Mouse (Mus musculus): ENCODE data around the gene Gm13277. TPM values are rescaled to one million over a fixed set of nuclear protein-coding genes. Genes with fewer than 3 reads are reported as not detected.
"Not testable (repeated sequence)": the region's sequence is repeated elsewhere in the genome, so short reads cannot be mapped to it uniquely, and the experiment has no call there.

Gene Gm13277
- total RNA-seq (2021): not detected
- long read RNA-seq: 0 reads

DNA sequence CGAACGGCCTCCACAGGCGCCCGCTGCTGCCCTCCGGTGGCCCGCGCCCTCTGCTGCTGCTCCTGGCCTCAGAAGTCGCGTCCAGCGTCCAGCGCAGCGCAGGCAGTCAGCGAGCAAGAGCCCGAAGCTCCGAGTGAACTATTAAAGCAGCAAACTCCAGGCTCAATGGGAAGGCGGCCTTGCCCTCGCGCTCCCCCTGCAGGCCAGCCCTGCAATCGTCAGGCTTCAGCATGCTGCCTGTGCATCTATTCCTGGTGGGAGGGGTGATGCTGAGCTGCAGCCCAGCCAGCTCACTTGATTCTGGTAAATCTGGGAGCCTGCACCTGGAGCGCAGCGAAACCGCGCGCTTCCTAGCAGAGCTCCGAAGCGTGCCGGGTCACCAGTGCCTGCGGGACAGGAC is at the start of gene Gm13277:
Gene Gm13277, plus strand, starts transcription at position 231 of the 400 bp plus-strand sequence.
- DNase-seq (ENCODE audit: low spot score in 2 of 2): peak; percentile 48 to 68

DNA sequence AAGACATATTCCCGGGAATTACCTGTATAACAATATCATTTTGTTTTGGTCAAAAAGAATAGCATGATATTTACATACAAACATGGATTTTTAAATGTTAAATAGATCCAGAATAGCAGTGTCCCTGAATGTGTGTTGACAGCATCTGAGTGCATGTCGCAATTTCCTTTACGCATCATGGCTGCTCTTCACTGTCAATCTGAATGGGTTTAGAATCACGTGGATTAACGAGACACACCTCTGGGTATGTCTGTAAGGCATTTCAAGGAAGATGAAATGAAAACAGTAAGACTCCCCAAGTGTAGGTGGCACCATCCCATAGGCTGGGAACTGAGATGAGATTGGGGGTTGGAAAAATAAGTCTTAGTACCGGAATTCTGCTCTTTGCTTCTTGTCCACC is 49.4 kb upstream of the Gm13277 start:
- no peak for DNase-seq (ENCODE audit: low spot score in 2 of 2)

- DNase-seq (ENCODE audit: low spot score in 2 of 2): no peak
These were observed 47.0 kb upstream of the Gm13277 start for GRCm38 (mm10) chr4:88741426-88741825.

- DNase-seq (ENCODE audit: low spot score in 2 of 2): no peak
These were observed 45.6 kb upstream of the Gm13277 start for GRCm38 (mm10) chr4:88742771-88743371.

- DNase-seq (ENCODE audit: low spot score in 2 of 2): no peak
These were observed 44.2 kb upstream of the Gm13277 start for GRCm38 (mm10) chr4:88744207-88744606.

DNA sequence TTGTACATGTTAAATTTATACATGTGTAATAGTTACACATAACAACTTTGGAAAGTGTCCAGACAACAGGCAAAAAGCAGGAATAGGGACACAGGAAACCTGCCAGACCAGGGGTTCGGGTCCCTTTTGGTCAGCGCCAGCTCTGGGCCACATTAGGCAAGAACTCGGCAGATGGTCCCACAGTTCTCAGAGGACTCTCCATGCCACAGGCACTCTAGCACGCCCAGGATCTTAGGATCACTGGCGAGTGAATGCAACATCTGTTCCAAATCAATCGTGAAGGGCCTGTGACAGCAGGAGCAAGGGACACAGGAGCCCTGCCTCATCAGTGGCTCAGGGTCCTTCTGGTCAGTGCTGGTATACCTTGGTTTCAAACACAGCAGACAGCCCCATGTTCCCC is 38.5 kb upstream of the Gm13277 start:
- no peak for DNase-seq (ENCODE audit: low spot score in 2 of 2)

GRCm38 (mm10) chr4:88754818-88755340 is 33.6 kb upstream of the Gm13277 start, which contains the start of gene Gm13271:
Gene Gm13271 (plus strand): TSS chr4:88754868.
- DNase-seq (ENCODE audit: low spot score in 2 of 2): peak; percentile 78 to 81

GRCm38 (mm10) chr4:88756581-88757513 is 31.6 kb upstream of the Gm13277 start:
- peak in 1 of 2 experiments; percentile 17 for DNase-seq (ENCODE audit: low spot score in 2 of 2)

DNA sequence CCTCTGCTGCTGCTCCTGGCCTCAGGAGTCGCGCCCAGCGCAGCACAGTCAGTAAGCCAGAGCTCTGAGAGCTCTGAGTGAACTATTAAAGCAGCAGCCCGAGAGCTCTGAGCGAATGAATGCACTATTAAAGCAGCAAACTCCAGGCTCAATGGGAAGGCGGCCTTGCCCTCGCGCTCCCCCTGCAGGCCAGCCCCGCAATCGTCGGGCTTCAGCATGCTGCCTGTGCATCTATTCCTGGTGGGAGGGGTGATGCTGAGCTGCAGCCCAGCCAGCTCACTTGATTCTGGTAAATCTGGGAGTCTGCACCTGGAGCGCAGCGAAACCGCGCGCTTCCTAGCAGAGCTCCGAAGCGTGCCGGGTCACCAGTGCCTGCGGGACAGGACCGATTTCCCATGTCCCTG is 30.8 kb upstream of the Gm13277 start:
- DNase-seq (ENCODE audit: low spot score in 2 of 2): peak; percentile 93 to 94

DNA sequence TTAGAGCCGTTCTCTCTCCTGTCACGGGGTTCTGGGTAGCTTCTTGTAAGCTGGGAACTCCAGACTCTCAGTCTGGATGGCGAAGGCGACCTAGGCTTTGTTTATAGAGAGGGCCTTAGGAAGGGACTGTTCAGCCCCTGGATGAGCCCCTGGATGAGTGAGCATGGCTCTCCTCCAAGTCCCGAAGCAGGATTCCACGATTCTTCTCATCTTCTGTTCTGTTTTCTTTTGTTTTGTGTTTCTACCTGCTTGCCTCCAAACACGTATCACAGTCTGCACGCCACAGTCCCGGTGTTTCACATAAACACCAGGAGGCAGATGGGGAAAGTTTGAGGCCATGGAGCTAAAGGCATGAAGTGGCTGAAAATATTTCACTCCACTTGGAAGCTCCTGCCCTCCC is 29.7 kb upstream of the Gm13277 start:
- DNase-seq (ENCODE audit: low spot score in 2 of 2): not testable (repeated sequence)

- peak; percentile 17 to 33 for DNase-seq (ENCODE audit: low spot score in 2 of 2)
These were observed 28.7 kb upstream of the Gm13277 start, which contains the start of gene Gm13283 for GRCm38 (mm10) chr4:88759610-88760268. Gene Gm13283 (plus strand): TSS chr4:88760119.

DNA sequence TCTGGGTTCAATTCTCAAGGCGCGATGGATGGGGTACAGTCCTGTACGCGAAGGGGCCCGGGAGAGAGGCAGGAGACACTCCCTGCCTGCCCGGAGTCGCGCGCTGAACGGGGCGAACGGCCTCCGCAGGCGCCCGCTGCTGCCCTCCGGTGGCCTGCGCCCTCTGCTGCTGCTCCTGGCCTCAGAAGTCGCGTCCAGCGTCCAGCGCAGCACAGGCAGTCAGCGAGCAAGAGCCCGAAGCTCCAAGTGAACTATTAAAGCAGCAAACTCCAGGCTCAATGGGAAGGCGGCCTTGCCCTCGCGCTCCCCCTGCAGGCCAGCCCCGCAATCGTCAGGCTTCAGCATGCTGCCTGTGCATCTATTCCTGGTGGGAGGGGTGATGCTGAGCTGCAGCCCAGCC is 28.0 kb upstream of the Gm13277 start:
- peak; percentile 45 to 66 for DNase-seq (ENCODE audit: low spot score in 2 of 2)

DNA sequence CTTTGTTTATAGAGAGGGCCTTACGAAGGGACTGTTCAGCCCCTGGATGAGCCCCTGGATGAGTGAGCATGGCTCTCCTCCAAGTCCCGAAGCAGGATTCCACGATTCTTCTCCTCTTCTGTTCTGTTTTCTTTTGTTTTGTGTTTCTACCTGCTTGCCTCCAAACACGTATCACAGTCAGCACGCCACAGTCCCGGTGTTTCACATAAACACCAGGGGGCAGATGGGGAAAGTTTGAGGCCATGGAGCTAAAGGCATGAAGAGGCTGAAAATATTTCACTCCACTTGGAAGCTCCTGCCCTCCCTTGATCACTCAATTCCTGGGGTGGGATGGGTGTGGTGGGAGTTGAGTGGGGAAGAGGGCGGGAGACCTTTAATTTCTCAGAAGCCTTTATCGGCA is 26.7 kb upstream of the Gm13277 start:
- DNase-seq (ENCODE audit: low spot score in 2 of 2): peak; percentile 73 to 83

DNA sequence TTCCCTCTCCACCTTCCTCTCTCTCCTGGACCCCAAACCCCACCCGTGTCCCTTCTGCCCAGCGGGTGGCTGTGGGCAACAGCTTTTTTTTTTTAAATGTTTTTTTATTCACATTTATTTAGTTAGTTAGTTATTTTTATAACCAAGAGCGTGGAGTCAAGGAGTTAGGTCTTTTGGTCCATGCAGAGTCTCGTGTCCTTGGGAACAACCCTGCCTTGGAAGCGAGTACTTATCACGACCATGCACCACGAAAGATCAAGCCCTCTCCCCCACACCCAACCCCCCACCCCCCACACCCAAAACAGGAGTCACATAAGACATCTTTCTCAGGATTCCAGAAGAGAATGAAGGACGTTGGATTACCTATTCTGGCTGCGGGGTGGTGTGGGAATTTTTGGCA is 26.1 kb upstream of the Gm13277 start:
- DNase-seq (ENCODE audit: low spot score in 2 of 2): peak in 1 of 2 experiments; percentile 15

DNA sequence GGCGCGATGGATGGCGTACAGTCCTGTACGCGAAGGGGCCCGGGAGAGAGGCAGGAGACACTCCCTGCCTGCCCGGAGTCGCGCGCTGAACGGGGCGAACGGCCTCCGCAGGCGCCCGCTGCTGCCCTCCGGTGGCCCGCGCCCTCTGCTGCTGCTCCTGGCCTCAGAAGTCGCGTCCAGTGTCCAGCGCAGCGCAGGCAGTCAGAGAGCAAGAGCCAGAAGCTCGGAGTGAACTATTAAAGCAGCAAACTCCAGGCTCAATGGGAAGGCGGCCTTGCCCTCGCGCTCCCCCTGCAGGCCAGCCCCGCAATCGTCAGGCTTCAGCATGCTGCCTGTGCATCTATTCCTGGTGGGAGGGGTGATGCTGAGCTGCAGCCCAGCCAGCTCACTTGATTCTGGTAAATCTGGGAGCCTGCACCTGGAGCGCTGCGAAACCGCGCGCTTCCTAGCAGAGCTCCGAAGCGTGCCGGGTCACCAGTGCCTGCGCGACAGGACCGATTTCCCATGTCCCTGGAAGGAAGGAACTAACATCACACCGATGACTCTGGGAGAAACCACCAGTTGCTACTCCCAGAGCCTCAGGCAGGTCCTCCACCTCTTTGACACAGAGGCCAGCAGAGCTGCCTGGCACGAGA is 24.9 kb upstream of the Gm13277 start:
- DNase-seq (ENCODE audit: low spot score in 2 of 2): peak in 1 of 2 experiments; percentile 16

DNA sequence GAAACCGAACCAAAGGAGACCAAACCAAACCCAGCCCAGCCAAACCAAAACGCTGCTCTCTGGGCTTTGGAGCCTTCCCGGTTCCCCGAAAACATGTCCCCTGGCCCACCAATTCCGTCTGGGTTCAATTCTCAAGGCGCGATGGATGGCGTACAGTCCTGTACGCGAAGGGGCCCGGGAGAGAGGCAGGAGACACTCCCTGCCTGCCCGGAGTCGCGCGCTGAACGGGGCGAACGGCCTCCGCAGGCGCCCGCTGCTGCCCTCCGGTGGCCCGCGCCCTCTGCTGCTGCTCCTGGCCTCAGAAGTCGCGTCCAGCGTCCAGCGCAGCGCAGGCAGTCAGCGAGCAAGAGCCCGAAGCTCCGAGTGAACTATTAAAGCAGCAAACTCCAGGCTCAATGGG is 14.9 kb upstream of the Gm13277 start, which contains the start of gene Gm13290:
Gene Gm13290, plus strand, starts transcription at position 301 of the 400 bp plus-strand sequence.
- not testable (repeated sequence) for DNase-seq (ENCODE audit: low spot score in 2 of 2)

- DNase-seq (ENCODE audit: low spot score in 2 of 2): not testable (repeated sequence)
These were observed 11.8 kb upstream of the Gm13277 start, which contains the start of gene Gm13289 for GRCm38 (mm10) chr4:88776622-88777021. Gene Gm13289 (plus strand): TSS chr4:88776922.

GRCm38 (mm10) chr4:88779550-88779949 is 8.9 kb upstream of the Gm13277 start, which contains the start of gene Gm13272:
Gene Gm13272 (plus strand): TSS chr4:88779850.
- DNase-seq (ENCODE audit: low spot score in 2 of 2): not testable (repeated sequence)

DNA sequence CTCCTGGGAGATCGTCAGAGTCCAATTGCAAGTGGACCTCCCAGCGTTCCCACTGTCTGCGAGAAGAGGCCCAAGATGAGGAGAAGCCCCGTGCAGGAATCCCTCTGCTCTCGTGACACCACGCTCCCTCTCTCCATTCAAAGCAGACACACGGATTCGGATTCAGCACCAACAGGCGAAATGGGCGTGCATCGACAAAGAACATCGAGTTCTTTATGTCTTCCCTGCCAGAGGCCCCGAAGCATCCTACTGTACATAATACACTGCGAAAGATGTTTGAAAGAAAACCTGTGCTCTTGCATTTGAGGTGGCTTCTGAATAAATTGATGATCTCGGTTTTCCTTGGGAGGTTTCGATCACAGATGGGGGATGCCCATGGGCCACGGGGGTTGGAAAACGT is 8.1 kb upstream of the Gm13277 start:
- DNase-seq (ENCODE audit: low spot score in 2 of 2): peak in 1 of 2 experiments; percentile 17

- DNase-seq (ENCODE audit: low spot score in 2 of 2): not testable (repeated sequence)
These were observed 6.6 kb upstream of the Gm13277 start, which contains the start of gene Ifnz for GRCm38 (mm10) chr4:88781831-88782230. Gene Ifnz (plus strand): TSS chr4:88782131.
